Mouse (Mus musculus) kidney, adult 18-20 months (tissue): ENCODE results near the gene Sbno1.

Source experiments
- DNase-seq: peaks from one replicate; pipeline ENCODE4 v3.0.0; 2021

Sbno1 gene

DNA sequence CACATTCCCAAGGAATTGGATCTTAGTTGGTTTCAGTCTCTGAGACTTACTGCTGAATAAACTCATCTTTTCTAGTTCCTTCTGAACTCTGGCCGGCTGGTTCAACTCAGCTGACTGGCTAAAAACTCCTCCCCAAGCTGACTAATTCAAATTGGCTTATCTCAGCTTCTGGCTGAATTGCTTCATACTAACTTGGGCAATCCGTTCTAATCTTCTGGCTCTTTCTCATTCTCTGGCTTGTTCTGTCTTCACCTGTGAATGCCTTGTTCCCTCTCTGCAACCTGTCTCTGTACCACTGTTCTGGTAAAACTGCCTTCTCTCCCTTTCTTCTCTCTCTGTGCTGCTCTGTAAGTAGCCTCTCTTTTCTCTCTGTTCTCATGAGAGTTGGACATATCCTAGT is 16.8 kb upstream of the Sbno1 start:
- DNase-seq: no peak

DNA sequence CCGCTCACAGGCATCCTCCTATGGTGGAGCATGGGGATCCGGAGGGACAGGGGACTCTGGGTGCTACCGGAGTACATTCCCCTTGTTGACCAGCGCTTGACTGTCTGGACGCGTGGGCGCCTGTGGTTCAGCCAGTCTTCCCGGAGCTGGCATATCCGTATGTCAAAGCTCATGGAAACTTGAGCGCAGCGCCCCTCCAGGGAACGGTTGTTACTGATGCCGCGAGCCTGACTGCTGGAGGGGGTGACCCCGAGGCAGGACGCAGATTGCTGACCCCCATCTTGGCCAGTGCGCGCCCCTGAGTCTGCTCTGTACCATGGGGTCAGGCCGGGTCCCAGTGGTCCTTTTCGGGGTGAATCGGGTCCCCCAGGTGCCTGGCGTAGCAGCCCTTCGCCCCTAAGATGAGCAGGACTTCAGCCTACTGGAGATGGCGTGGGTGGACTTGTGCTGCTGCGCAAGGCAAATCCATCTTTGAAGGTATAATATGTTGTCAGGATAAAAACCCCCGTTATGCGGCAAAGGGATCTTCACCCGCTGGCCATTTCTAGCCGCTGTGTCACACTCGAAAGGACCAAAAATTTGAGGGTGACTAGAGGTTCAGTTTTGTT is 14.4 kb upstream of the Sbno1 start:
- DNase-seq: no peak

DNA sequence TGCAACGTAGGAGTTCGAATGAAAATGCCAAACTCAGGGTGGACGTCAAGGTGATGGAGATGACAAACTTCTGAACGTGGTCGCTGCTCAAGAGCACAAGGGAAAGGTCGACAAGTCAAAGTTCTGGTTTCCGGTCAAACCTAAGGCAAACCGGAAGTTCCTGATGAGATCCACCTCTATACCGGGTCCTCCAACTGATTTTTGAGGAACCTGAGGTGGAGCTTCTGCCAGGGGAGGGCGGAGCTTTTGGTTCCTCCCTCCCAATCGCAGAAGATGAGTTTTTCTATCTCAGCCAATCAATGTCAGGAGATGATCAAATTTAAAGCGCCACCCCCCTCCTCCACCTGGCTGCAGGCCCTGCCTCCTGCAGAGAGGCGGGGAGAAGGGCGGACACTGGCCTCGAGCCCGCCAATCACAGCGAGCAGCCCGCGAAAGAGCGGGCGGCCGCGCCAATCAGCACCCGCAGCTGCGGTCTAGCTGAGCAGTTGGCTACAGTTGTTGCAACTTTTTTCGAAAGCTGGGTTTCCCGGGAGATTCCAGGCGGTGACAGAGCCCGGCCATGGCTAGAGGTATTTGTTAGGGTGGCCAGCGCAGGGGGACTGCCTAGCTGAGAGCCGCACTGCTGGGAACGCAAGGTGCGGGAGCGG is 13.8 kb upstream of the Sbno1 start, which contains the start of gene Kmt5a:
TSS of gene Kmt5a (plus strand) at position 484 of the 647 bp plus-strand sequence.
- peak; percentile 96 for DNase-seq

DNA sequence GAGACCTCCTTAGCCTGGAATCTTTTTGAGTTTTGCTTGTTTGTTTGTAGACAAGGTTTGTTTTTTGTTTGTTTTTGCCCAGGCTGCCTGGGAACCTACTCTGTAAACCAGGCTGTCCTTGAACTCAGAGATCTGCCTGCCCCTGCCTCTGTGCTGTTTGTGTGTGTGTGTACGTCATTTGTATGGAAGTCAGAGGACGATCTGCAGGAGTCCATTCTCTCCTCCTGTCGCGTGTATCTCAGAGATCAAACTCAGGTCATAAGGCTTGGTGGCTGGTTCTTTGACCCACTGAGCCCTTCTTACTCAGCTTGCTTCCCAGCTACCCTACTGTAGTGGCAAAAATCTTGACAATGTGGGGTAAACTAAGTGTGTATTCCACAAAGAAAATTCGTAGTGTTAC is 12.9 kb upstream of the Sbno1 start:
- no peak for DNase-seq

DNA sequence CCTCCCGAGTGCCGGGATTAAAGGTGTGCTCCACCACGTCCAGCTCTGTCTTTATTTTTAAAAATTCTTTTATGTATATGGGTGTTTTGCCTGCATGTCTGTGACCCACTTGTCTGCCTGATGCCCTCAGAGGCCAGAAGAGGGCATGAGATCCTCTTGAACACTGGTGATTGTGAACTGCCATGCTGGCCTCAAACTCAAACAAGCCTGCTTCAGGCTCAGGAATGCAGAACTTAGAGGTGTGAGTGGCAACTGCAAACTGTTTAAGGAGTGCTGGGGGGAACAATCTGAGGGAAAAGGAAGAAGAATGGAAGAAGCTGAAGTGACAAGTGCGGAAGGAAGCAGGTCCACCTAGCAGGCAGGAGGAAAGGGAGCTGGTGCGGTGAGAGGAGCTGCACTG is 12.4 kb upstream of the Sbno1 start:
- DNase-seq: peak; percentile 49

DNA sequence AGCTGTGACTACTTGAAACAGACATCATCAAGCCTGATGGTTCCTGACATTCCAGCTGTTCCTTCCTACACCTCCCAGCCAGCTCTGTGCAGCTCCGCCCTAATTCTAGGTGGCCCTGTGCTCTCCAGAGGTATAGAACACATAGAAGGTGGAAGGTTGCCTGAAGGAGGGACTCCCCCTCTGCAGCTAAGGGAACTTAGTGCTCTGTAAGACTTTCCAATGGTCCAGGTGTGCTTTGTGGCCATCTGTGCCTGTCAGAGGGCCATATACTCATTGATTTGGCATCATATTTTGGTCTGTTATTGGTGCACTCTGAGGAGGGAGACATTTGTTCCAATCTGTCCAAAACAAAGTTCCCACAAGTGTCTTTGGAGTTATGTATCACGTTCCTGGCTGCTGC is 7.2 kb upstream of the Sbno1 start:
- no peak for DNase-seq

DNA sequence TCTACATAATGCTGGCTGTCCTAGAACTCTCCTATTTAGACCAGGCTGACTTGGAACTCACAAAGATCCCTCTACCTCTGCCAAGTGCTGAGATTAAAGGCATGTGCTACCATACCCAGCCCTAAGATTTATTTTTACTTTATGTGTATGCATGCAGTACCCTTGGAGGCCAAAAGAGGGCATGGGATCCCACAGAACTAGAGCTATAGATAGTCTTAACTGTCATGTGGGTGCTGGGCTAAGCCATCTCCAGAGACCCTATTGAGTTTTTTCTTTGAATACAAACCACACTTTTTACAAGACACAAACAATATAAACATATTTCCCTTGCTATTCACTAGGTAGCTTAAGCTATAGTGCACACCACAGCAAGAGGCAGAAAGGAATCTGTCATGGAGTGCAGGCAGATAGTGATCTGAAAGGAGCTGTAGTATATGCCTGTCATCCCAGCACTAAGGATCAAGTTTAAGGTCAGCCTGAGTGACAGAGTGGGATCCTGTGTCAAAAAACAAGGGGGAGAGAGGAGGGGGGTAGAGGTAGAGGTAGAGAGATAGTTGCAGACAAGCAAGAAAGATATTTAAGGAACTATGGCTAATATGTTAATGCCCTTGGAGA is 6.7 kb upstream of the Sbno1 start:
- DNase-seq: peak; percentile 80

DNA sequence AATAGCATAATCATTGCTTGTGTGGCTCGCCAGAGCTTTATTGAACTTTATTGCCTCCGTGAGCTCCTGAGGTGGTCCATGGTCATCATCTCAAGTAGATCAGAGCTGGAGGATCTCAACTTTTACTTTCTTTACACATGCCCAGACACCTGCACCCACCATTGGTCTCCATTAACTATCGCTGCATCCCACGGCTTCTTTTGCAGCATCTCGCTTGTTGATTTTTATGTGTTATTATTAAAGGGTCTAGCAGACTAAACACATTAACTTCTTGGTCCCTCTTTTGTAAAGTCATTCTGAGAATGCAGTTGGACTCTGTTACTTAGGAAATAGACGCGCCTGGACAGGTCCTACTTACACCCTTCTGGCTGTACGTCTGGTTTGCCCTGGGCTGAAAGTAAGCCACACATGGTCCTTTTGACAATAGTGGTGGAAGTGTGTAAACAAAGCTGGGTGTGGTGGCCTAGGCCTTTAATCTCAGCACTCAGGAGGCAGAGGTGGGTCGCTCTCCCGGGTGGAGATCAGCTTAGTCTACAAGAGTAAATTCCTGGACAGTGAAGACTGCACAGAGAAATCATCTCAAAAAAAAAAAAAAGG is 772 bp upstream of the Sbno1 start:
- DNase-seq: no peak

DNA sequence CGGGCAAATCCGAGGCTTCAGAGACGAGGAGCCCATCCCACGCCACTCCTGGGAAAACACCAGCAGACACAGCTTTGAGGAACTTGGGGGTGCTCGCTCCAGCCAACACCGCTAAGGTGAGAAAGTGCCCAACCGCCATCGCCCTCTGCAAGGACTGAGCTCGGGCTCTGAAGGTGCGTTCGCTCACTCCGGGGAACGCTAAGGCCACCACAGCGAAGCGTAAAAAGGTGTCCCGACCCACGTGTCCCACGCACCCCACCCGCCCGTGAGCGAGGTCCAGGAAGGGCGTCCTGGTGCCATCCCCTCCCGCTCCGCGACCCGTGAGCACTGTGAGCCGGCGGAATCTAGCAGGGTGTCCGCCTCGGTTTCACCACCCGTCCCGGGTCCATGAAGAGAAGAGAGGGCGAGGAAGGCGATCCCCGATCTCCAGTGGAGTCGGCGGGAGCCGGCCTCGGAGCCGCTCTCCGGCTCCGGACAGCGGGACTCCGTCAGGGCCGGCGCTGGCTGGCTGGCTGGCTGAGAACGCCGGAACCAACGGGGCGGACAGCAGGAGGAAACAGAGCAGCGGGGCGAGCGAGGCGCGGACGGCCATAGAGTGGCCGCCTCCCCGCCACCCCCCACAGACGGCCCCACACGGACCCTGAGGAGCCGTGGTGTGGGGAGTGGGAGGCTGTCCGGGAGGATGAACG is 934 bp downstream of the Sbno1 start:
- DNase-seq: peak; percentile 59

DNA sequence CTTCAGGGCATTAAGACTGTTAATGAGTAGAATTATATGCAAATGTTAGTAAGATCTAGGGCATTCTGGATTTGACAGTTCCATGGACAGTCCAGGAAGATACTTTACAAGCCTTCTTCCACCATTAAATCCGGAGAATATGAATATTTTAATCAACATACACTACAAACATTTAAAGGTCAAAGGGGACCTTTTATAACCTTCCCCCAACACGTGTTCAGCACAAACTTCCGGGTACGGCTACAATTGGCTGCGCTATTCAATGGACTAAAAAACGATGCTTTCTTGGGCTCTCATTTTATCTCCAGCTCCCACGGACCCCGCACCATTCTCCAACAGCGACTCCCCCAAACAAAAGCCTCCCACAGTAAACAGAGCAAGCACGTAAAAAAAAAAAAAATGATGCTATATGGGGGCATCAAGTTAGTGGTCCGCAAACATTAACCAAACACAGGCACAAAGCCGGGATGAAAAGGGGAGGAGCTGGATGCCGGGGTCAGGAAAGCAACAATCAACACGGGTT is 1.5 kb downstream of the Sbno1 start:
- no peak for DNase-seq

DNA sequence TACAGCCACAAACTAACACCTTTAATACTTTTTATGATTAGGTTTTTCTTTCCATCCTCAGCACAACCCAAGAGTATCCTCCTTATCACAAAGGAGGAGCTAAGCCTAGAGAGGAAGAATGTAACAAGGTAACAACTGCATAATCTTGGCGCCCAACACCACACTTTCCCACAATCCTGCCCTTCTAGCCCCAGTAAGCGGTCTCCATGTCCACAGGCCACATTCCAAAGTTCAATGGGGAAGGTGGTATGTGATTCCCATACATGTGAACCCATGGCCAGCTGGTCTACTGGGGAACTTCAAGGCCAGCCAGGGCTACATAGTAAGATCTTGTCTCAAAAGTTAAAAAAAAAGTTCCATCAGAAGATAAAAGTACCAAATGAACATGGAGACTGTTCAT is 4.0 kb downstream of the Sbno1 start:
- DNase-seq: no peak

DNA sequence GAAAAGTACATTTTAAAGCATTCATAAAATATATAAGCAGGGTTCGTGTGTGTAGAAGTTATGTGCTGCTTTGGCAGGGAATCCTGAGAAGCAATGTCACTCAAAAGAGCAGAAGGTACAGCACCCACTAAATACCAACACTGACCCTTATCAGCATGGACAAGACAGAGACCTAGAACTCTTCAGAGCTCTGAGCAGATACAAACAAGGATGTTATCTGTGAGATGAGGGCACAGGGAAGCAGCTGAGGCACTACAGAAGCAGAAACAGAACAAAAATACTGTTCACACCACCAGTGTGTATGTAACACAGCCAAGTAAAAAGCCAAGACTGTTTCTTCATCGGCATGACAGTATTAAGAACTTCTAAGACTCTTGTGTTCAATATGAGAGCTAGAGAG is 6.9 kb downstream of the Sbno1 start:
- no peak for DNase-seq

DNA sequence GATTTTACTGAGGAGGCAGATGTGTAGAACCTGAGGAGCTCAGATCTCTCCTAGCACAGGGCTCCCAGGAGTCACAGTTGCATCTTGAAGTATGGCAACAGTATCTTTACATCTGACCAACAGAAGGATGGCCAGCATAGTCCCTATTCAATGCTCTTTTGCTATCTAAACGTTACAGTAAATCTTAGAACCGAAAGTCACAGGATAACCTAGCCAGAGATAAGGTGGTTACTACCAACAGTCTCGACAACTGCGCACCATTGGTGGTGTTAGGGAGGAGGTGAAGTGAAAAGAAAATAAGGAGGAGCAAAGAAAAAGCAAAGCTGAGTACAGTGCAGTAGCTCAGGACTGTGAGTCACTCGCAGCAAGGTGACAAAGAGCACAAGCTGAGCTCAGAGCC is 13.6 kb downstream of the Sbno1 start:
- no peak for DNase-seq

DNA sequence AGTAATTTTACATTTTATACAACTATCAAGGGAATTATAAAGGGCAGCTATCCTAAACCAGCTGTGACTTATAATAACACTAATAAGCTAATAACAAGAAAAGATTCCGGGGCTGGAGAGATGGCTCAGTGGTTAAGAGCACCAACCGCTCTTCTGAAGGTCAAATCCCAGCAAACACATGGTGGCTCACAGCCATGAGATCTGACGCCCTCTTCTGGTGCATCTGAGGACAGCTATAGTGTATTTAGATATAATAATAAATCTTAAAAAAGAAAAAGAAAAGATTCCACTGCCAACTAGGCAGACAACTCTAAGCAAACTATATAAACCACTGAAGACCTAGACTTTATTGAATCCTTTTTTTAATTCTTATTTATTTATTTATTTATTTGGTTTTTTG is 15.0 kb downstream of the Sbno1 start:
- no peak for DNase-seq

DNA sequence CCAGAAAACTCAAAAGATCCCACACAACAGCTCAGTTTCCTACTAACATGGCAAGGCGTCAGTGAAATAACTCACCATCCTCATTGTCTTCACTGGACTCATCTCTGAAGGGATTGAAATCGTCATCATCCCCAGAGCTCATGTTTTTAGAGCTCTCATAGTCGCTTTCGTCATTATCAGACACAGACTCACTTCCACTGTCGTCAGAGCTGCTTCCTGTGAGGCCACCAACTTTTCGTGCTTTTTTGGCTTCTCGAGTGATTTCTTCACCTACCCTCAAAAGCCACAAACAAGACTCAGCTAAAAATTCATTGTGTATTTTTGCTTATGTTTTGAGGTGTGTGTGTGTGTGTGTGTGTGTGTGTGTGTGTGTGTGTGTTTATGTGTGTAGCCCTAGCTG is 32.1 kb downstream of the Sbno1 start:
- DNase-seq: no peak

DNA sequence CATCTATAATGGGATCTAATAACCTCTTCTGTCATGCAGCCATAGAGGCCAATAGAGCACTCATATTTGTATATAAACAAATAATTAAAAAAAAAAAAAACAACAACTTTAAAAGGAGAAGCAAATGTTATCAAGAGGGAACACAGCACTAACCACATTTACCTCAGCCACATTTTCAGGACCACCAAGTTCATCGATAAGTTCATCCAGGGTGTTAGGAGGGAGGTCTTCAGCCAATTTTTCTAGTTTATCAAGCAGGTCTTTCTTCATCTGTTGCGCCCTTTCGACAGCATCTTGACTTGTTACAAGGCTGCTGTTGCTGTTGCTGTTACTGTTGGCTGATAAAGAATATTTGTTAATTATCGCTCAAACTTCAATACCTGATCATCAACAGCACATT is 33.4 kb downstream of the Sbno1 start:
- no peak for DNase-seq

DNA sequence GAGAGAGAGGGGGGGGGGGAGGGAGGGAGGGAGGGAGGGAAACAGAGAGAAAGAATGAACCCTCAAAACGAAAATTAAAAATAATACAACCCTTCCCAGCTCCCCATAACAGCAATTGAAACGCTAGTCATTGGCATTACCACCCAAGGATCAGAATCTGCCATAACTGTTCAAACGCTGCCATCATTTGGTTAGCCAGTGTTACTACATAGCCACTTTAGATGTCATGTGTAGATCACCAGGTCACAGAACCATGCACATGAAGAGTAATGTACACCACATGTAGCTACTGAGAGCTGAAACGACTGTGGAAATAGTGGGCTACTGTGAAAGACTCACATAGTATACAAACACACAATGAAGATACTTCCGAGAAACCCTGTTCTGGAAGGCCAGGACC is 37.9 kb downstream of the Sbno1 start:
- no peak for DNase-seq

DNA sequence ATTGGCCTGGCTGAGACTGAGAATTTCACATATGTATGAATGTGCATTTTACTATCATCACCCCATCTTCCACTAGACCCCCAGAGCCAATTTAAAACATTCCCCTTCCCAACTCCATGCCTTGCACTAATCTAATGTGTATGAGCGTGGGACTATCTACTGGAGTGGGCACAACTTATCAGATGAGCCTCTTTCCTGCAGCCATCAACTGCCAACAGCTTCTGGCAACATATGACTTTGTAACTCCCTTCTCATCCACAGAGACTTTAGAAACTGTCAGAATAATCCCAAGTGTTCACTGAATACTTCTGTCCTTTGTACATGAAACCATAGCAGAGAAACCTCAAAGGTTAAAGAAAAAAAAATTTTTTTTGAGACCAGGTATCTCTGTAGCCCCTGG is 45.7 kb downstream of the Sbno1 start:
- DNase-seq: no peak

DNA sequence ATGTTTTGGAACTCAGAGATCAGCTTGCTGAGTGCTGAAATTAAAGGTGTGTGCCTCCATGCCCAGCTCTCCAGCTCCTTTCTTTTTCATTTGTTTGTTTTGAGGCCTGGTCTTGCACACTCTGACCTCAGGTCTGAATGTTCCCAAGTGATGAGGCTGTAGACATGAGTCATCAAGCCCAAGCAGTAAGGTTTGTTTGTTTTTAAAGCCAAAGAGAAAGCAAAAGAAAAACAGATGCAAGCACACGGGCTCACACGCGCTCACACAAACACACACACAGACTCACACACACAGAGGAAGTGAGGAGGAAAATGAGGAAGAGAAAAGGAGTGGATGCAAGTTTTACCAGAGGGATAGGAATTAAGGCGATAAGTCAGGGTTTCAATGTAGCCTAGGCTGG is 48.7 kb downstream of the Sbno1 start:
- no peak for DNase-seq

DNA sequence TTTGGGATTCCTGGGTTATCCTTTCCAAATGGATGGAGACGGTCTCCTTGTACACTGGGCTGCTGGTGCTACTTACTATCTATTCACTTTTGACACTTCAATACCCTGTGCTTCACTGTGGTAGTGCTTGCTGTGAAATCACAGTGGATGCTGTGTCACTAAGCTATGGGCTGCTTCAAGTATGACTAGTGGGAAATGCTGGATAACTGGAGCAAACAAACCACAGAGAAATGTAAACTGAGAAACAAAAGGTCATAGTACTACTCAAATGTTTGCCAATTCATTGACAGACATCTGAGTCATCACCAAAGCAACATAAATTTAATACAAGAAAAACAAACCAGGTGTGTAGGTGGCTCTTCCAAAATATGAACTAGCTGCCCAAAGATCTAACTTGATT is 49.4 kb downstream of the Sbno1 start:
- no peak for DNase-seq

DNA sequence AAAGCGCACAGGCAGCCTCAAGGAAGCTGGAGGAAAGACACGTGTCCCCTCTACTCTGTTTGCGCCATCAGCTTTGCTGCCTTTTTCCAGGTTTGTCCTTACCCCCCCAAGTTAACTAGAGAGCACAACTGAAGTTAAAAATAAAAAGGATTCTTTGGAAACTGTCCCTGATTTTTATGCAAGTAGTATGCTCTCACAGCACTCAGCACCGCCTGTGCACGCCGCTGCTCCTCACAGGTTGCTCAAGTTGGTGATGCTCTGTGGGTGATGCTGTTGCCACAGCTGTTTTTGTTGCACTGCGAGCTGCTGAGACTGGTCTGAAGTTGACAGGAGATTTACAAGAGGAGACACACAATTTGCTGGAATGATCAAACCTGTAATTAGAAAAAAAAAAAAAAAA is 51.5 kb downstream of the Sbno1 start:
- no peak for DNase-seq

DNA sequence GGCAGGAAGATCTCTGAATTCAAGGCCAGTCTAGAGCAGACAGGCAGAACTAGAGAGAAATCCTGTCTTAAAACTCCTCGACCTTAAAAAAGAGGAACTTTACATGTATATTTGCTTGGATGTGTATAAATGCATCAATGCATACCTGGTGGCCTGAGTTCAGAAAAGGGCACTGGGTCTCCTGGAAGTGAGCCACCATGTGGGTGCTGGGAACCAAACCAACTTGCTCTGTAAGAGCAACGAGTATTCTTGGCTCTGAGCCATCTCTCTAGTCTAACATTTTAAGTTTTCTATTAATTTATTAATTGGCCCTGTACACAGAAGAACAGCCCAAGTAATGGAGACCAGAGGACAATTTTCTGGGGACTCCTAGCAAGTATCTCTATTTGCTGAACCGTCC is 59.1 kb downstream of the Sbno1 start:
- peak; percentile 55 for DNase-seq

DNA sequence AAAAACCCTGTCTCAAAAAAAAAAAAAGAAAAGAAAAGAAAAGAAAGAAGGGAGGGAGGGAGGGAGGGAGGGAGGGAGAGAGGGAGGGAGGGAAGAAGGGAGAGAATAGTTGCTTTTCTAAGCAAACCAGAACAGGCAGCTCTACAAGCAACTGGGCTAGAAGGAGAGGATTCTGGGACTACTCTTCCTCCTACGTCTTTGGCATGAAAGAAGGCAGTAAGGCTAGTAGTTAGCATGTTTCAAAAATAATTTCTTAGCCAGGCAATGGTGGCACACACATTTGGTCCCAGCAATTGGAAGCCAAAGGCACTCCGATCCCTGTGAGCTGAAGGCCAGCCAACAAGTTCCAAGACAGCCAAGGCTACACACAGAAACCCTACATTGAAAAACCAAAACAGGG is 60.0 kb downstream of the Sbno1 start:
- DNase-seq: no peak
